Mouse (Mus musculus) urinary bladder, postnatal 10 days (tissue): ENCODE results near the gene Cacna1s.

ENCODE experiments used
- DNase-seq: peaks from one replicate; pipeline ENCODE4 v3.0.0; 2022; ENCODE audit warnings: low spot score

The Cacna1s gene

GRCm38 (mm10) chr1:136137575-136137974 lies 85.0 kb downstream of the Cacna1s start:
- no peak for DNase-seq

GRCm38 (mm10) chr1:136138191-136138830 lies 85.8 kb downstream of the Cacna1s start:
- no peak for DNase-seq

- no peak for DNase-seq
Measured at GRCm38 (mm10) chr1:136139990-136140640, 87.6 kb downstream of the Cacna1s start.

GRCm38 (mm10) chr1:136141176-136141950 lies 88.8 kb downstream of the Cacna1s start:
- no peak for DNase-seq

- no peak for DNase-seq
Measured at GRCm38 (mm10) chr1:136142336-136142735, 89.8 kb downstream of the Cacna1s start.

- DNase-seq, result no peak
Measured at GRCm38 (mm10) chr1:136143514-136143913, 91.0 kb downstream of the Cacna1s start.

DNA sequence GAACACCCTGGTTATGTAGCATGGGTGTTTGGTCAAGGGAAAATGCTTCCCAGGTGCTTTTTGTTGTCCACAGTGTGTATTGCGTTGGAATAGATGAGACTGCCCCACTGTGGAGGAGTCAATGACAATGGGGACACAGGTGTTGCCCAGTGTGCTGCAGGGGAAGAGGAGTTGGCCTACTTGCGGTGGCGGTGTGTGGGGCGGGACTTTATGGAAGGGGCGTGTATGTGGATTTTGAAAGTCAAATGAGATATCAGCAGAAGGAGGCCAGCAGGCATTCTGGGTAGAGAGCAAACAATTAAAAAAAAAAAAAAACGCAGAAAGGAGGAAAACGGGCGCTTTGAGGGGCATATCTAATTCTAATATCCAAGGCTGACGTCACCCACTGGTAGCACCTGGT lies 97.2 kb downstream of the Cacna1s start:
- DNase-seq, result no peak

GRCm38 (mm10) chr1:136151371-136151770 lies 98.8 kb downstream of the Cacna1s start:
- no peak for DNase-seq

- DNase-seq, result no peak
Measured at GRCm38 (mm10) chr1:136156304-136156703, 103.8 kb downstream of the Cacna1s start.

DNA sequence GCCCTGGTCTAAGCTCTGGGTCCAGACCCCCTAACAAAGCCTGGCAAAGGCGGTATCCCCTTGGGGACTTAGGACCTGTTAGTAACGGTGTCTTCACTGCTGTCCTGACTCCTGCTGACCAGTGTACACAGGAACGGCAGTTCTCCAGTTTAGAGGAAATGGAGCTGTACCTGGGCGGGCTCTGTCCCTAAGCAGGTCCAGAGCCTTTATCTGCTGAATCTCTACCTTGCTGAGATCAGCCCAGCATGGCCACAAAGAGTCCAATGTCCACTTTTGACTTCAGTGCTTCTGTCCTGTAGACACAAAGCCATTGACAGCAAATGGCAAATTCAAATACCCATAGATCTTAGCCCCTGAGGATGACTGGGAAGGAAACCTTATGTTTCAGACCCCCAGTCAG lies 104.4 kb downstream of the Cacna1s start:
- DNase-seq, result no peak

DNA sequence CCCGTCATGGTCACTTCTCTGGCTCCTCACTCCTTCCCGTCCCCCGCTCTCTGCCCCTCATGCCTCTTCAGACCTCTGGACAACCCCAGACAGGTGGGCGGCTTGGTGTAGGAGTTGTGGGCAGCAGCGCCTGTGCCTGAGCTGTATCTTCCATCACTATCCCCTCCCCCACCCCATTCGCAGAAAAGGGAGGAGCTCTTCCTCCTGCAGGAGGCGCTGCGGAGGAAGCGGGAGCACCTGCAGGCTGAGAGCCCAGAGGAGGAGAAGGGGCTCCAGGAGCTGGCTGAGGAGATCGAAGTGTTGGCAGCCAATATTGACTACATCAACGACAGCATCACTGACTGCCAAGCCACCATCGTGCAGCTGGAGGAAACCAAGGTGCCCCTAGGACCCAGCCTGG lies 107.3 kb downstream of the Cacna1s start:
- DNase-seq, result no peak

DNA sequence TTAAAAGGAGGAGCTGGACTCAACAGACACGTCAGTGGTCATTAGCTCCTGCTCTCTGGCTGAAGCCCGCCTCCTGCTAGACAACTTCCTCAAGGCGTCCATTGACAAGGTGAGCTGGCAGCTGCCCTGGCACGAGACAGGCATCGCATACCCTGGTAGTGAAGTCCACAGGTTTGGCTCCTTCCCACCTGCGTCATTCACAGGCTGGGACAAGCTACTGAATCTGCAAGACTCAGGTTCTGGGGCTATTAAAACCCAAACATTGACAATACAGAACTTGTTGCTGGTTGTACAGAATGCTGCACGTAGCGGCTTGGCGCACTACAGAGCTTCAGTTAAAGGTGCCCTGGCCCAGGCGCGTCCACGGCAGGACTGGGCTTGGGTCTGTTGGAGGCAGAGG lies 107.7 kb downstream of the Cacna1s start:
- DNase-seq, result no peak

GRCm38 (mm10) chr1:136160930-136161329 lies 108.4 kb downstream of the Cacna1s start:
- no peak for DNase-seq

DNA sequence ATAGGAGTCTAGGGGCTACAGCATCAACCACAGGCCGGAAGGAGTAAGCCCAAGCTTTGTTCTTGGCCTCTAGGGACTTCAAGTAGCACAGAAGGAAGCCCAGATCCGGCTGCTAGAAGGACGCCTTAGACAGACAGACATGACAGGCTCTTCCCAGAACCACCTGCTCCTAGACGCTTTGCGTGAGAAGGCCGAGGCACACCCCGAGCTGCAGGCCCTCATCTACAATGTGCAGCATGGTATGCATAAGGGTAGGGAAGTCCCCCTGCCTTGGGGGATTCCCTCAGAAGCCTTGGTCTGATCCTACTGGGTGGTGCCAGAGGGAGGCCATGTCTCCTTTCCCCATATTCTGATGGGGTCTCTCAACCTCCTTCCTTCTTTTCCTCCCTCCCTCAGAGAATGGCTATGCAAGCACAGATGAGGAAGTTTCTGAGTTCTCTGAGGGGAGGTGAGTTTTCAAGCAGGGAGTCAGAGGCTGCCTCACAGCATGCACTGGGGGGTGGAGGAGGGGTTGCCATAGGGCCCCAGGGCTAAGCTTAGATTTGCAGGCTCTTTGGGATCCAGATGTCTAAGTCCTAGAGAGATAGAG lies 108.9 kb downstream of the Cacna1s start:
- no peak for DNase-seq

GRCm38 (mm10) chr1:136165436-136165835 lies 112.9 kb downstream of the Cacna1s start:
- DNase-seq, result no peak

DNA sequence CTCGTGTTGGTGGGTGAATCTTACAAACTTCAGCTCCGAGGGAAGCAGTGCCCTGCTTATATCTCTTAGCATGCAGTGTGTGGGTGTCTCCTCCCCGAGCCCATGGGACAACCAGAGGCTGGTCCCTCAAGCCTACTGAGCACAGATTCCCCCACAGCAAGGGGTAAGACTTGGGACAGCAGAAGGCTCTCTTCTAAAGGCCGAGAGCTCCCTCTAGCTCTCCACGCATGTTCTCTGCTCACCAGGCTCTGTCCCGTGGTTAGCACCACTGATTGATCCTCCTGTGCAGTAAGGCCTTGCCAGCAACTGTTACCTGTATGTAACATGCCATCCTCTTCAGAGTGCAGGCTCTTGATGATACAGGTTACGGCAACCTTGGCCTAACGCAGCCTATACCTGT lies 115.1 kb downstream of the Cacna1s start:
- no peak for DNase-seq
